Mouse (Mus musculus) limb, embryonic 14.5 days (tissue): ENCODE measurements around the gene Ces1h. TPM values are rescaled to one million over a fixed set of nuclear protein-coding genes. Genes with fewer than 3 reads are reported as not detected.

Experiments used
- ATAC-seq: fragments of 200-750 bp; cut with Nextera tagmentation; 2 replicates; pipeline ENCODE4 v1.8.0; 2017; ENCODE audit warnings: low read depth, moderate number of reproducible peaks, moderate TSS enrichment; ENCODE audit not compliant: low FRiP score
- DNase-seq: peaks from one replicate; pipeline ENCODE4 v3.0.0-alpha.2; 2015; ENCODE audit warnings: low spot score
- H3K27ac ChIP-seq: fragments of 300-500 bp; sonication (generic); replicated peaks from 2 replicates; pipeline ENCODE4 v1.5.1; 2014; ENCODE audit warnings: low read depth, mild to moderate bottlenecking, low read length, moderate library complexity, mixed read lengths
- H3K27me3 ChIP-seq: fragments of 300-500 bp; sonication (generic); 2 replicates; pipeline ENCODE4 v1.6.1; 2014; ENCODE audit warnings: low read length, mixed read lengths; ENCODE audit not compliant: control insufficient read depth, insufficient read depth
- H3K36me3 ChIP-seq: fragments of 300-500 bp; sonication (generic); 2 replicates; pipeline ENCODE4 v1.6.1; 2014; ENCODE audit warnings: mild to moderate bottlenecking, low read length, moderate library complexity, mixed read lengths; ENCODE audit not compliant: control insufficient read depth, insufficient read depth
- H3K4me1 ChIP-seq: fragments of 300-500 bp; sonication (generic); 2 replicates; pipeline ENCODE4 v1.6.1; 2014; ENCODE audit warnings: antibody characterized with exemption, low read length, mixed read lengths; ENCODE audit not compliant: control insufficient read depth, insufficient read depth
- H3K4me2 ChIP-seq: fragments of 300-500 bp; sonication (generic); replicated peaks from 2 replicates; pipeline ENCODE4 v1.6.1; 2014; ENCODE audit warnings: low read depth, mild to moderate bottlenecking, low read length, moderate library complexity; ENCODE audit not compliant: severe bottlenecking
- H3K4me3 ChIP-seq: fragments of 300-500 bp; sonication (generic); replicated peaks from 2 replicates; pipeline ENCODE4 v1.5.1; 2014; ENCODE audit warnings: low read length
- H3K9ac ChIP-seq: fragments of 300-500 bp; sonication (generic); 2 replicates; pipeline ENCODE4 v1.6.1; 2014; ENCODE audit warnings: mild to moderate bottlenecking, low read depth, low read length, moderate library complexity; ENCODE audit not compliant: severe bottlenecking
- H3K9me3 ChIP-seq: fragments of 300-500 bp; sonication (generic); 2 replicates; pipeline ENCODE4 v1.6.1; 2016; ENCODE audit warnings: low read length; ENCODE audit not compliant: control insufficient read depth
- POLR2A ChIP-seq: fragments of 200-500 bp; IDR thresholded peaks from 2 replicates; pipeline ENCODE4 v1.8.0; 2012; ENCODE audit warnings: inconsistent platforms, mild to moderate bottlenecking, moderate library complexity, borderline replicate concordance; ENCODE audit not compliant: insufficient read depth, insufficient read length; ENCODE audit errors: extremely low read depth
- WGBS: fragments of 180-500 bp; shearing (Covaris S2); extraction: QIAGEN DNeasy Blood & Tissue Kit; methylation state at CpG from one replicate; pipeline ENCODE4 v1.1.7; 2014; 5-methylcytosine and 5-hydroxymethylcytosine counted together
- polyA plus RNA-seq, 2 experiments: library from polyadenylated mRNA; depleted of rRNA in 1 of 2; stranded (reverse) in 1 of 2; unstranded in 1 of 2; fragments of >200 nt; fragmentation: Nextera tagmentation in 1 of 2; extraction: Ambion mirVana in 1 of 2; gene quantifications; 2 replicates each; pipeline versions ENCODE4 v1.2.1 to v1.2.3; 2012 to 2014

Gene Ces1h
- polyA plus RNA-seq, 2 experiments = not detected

- Histone ChIP-seq H3K27me3 (no peaks in the 10 kb centered on the region), H3K9ac (no peak overlapping the region), H3K4me2 (no peak overlapping the region), H3K9me3 (no peaks in the 10 kb centered on the region), H3K36me3 (no peaks in the 10 kb centered on the region), H3K4me1 (no peaks in the 10 kb centered on the region), H3K27ac (no peak overlapping the region), H3K4me3 (no peak overlapping the region)
- no peak for TF ChIP-seq POLR2A
- no peak for ATAC-seq
- DNase-seq = no peak
- WGBS = 71% methylated on average over 2 of the region's 2 CpGs
Observed at GRCm38 (mm10) chr8:93325123-93325522, 54.4 kb downstream of the Ces1h start.

DNA sequence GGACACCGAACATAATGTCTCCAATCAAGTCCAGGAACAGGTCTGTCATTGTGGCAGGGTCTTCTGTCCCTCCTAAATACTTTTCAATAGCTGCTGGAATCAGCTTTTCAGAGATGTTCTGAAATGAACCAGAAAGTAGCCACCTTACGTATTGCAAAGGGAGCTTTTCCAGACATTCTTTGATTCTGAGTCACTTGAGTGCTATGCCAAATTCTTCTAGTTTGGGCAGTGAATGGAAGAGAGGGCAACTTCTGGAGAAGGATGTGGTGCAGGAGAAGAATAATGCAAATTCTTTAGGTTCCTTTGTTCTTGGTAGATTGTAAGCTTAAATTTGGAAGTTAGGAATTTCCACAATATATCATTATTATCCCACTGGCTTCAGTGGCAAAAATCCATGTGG lies 62.5 kb downstream of the Ces1h start:
- H3K27me3 ChIP-seq = no peaks in the 10 kb centered on the region
- H3K9me3 ChIP-seq = no peaks in the 10 kb centered on the region
- no peak for TF ChIP-seq POLR2A
- ATAC-seq = no peak
- H3K9ac ChIP-seq = no peak overlapping the region
- H3K4me2 ChIP-seq = no peak overlapping the region
- no peaks in the 10 kb centered on the region for H3K4me1 ChIP-seq
- no peak overlapping the region for H3K27ac ChIP-seq
- 92% methylated on average over 2 of the region's 2 CpGs for WGBS
- no peak overlapping the region for H3K4me3 ChIP-seq
- DNase-seq = no peak
- H3K36me3 ChIP-seq = no peaks in the 10 kb centered on the region

- DNase-seq (no peak), ATAC-seq (no peak)
- TF ChIP-seq POLR2A = no peak
- Histone ChIP-seq H3K9me3 (no peaks in the 10 kb centered on the region), H3K4me3 (no peak overlapping the region), H3K4me1 (no peaks in the 10 kb centered on the region), H3K27ac (no peak overlapping the region), H3K9ac (no peak overlapping the region), H3K36me3 (no peaks in the 10 kb centered on the region), H3K4me2 (no peak overlapping the region), H3K27me3 (no peaks in the 10 kb centered on the region)
- WGBS = 82% methylated on average over 2 of the region's 2 CpGs
Observed at GRCm38 (mm10) chr8:93315557-93315956, 64.0 kb downstream of the Ces1h start.

Other genes starting within 250 kb of the Ces1h start
- gene Ces1c, start 248.4 kb downstream of the Ces1h start, polyA plus RNA-seq (2012; rRNA removed) = not detected in 2 replicates
- gene Ces1c, start 248.4 kb downstream of the Ces1h start, polyA plus RNA-seq (2014; fragmentation: Nextera tagmentation; extraction: Ambion mirVana) = not detected in 2 replicates
- gene Ces1d, start 181.9 kb downstream of the Ces1h start, polyA plus RNA-seq (2012; rRNA removed) = 0.17 and 0.20 TPM in 2 replicates
- gene Ces1d, start 181.9 kb downstream of the Ces1h start, polyA plus RNA-seq (2014; fragmentation: Nextera tagmentation; extraction: Ambion mirVana) = 0.48 TPM in 1 of 2 replicates, not detected in the other
- not detected in 2 replicates for gene Ces1e, start 150.1 kb downstream of the Ces1h start, polyA plus RNA-seq (2012; rRNA removed)
- not detected in 2 replicates for gene Ces1e, start 150.1 kb downstream of the Ces1h start, polyA plus RNA-seq (2014; fragmentation: Nextera tagmentation; extraction: Ambion mirVana)
- 0.08 and 0.09 TPM in 2 replicates for gene Ces1f, start 100.0 kb downstream of the Ces1h start, polyA plus RNA-seq (2012; rRNA removed)
- gene Ces1f, start 100.0 kb downstream of the Ces1h start, polyA plus RNA-seq (2014; fragmentation: Nextera tagmentation; extraction: Ambion mirVana) = 0.22 TPM in 1 of 2 replicates, not detected in the other
- gene Ces1g, start 42.4 kb downstream of the Ces1h start, polyA plus RNA-seq (2012; rRNA removed) = not detected in 2 replicates
- gene Ces1g, start 42.4 kb downstream of the Ces1h start, polyA plus RNA-seq (2014; fragmentation: Nextera tagmentation; extraction: Ambion mirVana) = not detected in 2 replicates
- gene Ces5a, start 156.1 kb upstream of the Ces1h start, polyA plus RNA-seq (2012; rRNA removed) = 0.15 and 0.17 TPM in 2 replicates
- 0.11 TPM in 1 of 2 replicates, not detected in the other for gene Ces5a, start 156.1 kb upstream of the Ces1h start, polyA plus RNA-seq (2014; fragmentation: Nextera tagmentation; extraction: Ambion mirVana)